Mouse (Mus musculus): ENCODE data around the gene BC049715.

BC049715 gene

DNA sequence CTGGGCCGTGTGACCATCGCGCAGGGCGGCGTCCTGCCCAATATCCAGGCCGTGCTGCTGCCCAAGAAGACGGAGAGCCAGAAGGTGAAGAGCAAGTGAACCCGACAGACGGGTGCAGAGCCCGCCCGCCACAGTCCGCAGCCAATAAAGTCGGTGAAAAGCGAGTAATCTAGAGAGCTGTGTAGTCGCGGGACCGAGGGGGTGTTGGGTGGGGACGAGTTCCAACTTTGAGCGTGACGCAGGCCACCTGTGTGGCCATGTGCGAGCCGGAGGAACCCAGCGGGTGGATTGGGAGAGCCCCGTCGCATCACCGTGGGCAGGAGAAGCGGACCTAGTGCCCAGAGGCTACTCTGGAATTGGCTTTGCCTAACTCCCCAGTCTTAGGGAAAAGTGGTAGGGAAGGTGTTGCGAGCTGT lies 18.8 kb upstream of the BC049715 start:
- DNase-seq (ENCODE audit: low read depth, low spot score): peak; percentile 64

DNA sequence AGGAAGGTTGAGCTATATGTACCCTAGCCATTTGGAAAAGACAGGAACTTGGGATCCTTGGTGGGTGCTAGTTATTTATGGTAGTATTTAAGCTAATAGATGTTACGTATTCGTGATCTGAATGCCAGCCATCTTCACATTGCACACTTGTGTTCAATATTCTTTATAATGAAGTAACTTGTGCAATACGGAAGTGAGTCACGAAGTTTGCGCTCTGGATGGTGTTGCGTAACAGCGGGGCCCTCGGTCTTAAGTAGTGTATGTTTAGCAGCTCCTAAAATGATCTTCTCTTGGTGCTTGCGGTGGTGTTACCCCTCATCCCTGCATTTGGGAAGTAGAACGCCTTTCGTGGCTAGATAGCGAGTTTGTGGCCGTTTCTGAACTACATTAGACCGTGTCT lies 18.3 kb upstream of the BC049715 start:
- peak; percentile 81 for DNase-seq (ENCODE audit: low read depth, low spot score)

DNA sequence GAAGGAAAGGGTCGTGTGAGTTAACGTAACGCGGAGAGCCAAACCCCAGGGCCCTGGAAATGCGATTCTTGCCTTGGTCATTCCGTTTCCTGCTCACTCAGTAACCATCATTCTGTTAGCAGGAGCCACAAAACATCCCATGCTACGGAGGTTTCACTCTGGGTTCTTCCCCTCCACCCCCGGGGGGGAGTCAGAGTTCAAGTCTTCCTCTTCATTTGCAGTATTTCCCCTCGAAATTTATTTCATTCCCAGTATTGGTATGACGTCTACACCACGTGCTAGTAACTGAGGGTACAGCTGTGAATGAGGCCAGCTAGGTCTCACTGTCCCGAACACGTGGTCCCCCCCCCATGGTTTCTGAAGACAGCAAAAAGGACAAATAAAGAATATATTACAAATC lies 17.8 kb upstream of the BC049715 start:
- peak; percentile 23 for DNase-seq (ENCODE audit: low read depth, low spot score)

DNA sequence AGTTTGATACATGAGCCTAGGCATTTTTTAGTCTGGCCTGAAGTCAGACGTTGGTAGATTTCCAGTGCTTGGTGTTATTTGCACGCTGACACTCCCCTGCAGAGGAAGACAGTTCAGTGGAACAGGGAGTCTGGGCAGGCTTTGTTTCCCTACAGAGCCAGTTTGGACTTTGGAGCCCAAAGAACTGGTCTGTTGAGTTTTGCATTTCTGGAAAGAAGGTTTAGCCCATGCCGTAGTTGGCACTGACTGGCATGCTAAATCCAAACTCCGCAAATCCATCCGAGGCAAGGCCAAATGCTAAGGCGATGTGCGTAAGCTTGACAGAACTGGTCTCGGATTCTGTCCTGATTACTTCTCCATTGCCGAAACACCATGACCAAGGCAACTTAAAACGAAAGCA lies 16.2 kb upstream of the BC049715 start:
- no peak for DNase-seq (ENCODE audit: low read depth, low spot score)

DNA sequence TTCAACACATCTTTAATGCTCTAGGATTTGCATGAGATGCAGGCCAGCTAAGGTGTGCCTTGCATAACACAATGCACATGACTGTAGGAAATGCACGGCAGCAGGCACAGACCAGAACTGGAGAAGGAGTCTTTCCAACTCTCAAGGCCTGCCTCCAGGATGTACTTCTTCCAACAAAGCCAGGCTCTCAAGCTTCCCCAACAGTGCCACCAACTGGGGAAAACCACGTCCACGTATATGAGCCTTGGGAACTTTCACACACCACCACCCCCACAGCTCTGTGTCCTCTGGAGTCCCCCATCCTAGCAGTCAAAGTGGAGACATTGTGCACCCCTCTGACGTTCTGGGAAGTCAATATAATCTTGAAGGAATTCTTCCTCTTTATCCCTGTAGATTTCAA lies 14.3 kb upstream of the BC049715 start:
- DNase-seq (ENCODE audit: low read depth, low spot score): no peak

DNA sequence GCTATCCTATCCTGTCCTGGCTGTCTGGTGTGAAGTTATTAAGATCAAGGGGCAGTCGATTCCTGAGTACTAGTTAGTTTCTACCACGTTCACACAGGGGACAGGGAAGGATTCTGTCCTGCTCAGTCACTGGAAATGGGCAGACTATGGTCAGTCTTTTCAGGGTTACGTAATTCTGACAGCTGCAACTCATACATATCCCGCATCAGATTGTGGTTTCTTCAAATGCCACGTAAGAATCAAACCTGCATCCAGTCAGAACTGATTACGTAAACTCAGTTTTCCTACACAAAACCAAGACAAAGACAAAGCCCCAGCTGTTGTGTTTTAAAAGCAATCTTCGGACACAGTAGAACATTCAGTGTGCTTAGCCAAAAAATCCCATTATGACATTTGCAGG lies 12.0 kb upstream of the BC049715 start:
- DNase-seq (ENCODE audit: low read depth, low spot score): no peak

DNA sequence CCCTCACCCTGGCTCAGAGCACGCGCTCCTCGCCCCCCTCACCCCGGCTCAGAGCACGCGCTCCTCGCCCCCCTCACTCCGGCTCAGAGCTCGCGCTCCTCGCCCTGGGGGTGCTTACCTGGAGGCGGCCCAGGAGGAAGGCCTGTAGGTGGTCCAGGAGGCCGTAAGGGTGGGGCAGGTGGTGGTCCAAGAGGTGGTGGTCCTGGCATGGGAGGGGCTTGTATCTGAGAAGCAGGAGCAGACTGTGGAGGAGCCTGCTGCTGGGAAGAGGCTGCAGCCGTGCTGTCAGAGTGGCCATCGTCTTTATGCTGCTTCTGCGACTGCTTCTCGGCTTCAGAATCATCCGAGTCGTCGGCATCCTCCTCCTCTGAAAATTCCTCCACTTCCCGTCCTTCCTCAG lies 10.6 kb upstream of the BC049715 start:
- no peak for DNase-seq (ENCODE audit: low read depth, low spot score)

DNA sequence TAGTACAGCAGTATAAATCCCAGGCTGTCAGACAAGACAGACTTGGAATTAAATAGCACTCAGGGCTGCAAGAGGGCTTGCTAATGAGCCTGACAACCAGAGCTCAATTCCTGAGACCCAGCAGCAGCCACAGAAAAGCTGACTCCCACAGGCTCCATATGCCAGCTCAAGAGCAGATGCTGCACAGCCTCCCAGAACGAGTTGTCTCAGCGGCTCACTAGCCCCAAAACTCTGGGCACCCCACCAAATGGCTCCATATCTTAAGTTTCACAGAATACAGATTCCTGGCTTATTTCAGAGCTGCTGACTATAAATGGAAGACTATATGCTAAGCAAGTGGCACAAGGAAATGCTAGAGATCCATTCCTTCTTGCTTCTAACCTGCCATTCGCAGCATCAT lies 9.9 kb upstream of the BC049715 start:
- DNase-seq (ENCODE audit: low read depth, low spot score): no peak

DNA sequence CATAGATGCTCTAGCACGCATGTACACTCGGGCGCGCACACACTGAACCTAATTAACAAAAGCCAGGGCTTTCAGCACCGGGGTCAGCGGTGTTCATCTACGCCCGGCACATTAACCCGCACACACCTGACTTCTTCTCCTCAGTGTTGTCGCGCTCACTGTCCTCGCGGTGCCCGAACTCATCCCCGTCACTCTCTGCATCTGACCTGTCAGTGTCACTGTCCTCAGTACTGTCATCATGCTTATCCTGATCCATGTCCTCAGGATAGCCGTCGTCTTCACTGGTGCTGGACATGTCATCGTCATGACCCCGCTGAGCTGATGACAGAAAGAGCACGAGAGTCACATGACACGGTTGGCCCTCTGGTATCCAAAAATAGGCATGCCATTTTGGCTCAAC lies 7.0 kb upstream of the BC049715 start:
- DNase-seq (ENCODE audit: low read depth, low spot score): no peak

DNA sequence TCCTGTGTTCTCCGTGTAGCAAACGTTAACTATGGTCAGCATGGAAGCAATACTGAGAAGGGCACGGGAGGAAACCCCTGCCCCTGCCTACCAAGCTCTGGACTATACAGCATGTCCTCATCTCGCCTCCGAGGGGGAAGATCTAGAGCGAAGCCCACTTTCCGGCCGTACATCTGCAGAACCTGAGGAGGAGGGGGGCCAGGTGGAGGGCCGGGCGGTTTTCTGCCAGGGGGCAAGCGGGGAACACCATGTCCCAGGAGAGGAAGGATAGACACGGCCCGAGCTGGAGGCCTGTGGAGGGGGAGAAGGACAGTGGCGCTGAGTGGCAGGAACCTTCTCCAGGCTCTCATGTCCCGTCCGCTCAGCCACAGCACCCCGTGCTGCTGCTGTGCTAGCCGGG lies 6.3 kb upstream of the BC049715 start:
- DNase-seq (ENCODE audit: low read depth, low spot score): no peak

DNA sequence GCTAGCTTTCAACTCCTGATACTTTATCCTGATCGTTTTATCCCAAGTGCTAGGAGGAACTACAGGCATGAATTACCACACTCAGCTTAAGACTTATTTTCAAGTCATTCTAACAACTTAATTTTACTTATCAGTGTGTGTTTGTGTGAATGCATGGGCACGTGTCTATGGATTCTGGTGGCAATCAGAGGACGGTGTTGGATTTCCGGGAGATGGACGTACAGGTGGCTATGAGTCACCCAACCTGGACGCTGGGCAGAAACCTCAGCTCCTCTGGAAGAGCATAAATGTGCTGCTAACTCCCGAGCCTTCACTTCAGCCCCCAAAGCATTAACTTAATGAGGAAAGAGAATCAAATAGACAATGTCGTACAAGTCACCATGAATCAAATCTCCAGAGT lies 2.4 kb upstream of the BC049715 start:
- DNase-seq (ENCODE audit: low read depth, low spot score): no peak

DNA sequence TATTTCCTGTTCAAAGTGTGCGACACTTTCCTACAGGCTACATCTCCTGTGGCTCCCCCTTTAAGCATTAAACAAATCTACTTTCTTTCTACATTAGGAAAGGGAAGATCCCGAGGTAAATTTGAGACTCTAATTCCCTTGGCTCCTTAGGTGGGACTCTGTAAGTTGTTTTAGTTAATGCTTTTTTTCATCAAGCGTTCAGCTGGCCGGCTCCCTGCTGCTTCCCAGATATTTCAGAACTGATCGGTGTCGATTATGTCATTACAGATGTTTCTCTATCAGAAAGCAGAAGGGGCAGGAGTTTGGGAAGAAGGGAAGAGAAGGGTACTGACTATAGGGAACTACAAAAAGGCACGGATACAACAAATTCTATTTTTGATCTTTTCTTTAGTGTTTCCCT lies 310 bp upstream of the BC049715 start:
- DNase-seq (ENCODE audit: low read depth, low spot score): no peak

DNA sequence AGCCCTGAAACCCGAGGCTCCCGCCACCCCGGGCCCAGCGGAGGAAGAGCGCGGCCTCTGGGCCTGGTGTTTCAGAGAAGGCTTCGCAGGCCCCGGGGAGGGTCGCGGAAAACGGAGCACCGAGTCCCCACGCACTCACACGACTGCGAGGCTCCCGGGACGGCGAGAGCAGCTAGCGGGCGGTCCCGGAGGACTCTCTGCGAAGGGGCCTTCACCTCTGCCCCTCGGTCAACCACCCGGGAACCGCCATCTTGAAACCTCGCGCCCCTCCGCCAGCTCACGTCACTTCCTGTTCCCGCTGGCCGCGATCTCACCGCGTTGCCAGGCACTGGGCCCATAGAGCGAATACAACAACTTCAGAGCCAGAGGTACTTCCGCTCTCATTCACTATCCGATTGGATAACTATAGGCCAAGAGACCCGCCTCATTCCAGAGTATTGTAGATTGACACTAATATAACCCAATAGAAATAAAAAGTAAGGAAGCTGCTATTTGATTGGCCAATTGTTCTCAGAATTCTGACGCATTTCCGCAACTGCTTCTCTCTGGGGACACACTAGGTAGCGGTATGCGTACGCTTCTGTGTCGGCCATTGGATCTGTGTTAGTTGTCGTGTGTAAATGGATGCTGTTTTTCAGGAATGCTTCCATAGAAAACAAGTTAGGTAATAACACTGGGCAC lies 595 bp downstream of the BC049715 start, which contains the start of gene Wbp11:
TSS of gene Wbp11 (minus strand) at position 353 of the 681 bp plus-strand sequence.
- peak; percentile 97 for DNase-seq (ENCODE audit: low read depth, low spot score)

DNA sequence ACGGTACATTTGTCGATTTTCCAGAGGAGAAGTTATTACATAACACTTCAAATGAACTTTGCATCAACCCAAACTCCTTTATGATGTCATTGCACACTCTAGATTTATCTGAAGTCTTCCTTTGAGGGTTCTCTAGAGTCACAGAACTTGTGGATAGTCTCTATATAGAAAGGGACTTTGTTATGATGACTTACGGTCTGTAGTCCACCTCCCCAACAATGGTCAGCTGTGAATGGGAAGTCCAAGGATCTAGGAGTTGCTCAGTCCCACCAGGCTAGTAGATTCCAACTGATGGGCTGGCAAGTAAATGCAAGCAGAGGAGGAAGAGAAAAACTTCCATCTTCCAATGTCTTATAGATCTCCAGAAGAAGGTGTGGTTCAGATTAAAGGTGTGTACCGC lies 1.3 kb downstream of the BC049715 start:
- DNase-seq (ENCODE audit: low read depth, low spot score): no peak

DNA sequence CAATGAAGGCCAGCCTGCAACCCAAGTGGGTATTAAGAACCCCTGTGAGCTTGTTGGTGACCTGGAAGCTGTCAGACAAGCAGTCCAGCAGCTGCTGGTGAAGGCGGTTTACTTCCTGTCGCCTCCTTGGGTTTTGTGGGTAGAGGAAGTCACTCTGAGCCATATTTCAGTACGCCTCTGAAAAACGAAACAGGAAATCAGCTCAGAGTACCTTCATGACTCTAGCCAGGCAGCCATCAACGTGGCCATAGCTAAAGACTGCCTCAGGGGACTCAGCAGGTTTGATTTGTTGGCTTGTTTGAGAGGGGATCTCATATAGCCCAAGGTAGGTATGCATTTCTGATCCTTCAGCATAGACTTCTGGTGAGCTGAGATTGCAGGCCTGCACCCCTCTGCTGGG lies 4.3 kb downstream of the BC049715 start:
- DNase-seq (ENCODE audit: low read depth, low spot score): peak; percentile 62

DNA sequence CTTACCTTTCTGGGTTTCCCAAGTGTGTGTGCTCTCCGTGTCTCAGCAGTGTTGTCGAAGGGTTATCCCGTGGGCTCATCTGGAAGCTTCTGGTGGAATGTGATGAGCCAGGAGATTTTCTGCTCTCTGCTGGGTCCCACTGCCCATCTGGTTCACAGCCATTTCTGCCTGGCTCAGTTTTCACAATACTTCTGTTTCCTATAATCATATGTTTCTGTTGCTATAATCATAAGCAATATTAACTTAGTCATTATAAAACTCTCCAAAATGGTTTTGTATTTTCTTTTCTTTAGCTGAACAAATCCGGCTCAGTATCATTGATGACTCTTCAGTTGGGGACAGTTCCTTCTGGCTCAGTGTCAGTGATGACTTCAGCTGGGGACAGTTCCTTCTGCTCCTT lies 7.9 kb downstream of the BC049715 start, which contains the start of gene Smco3:
TSS of gene Smco3 (minus strand) at position 101 of the 400 bp plus-strand sequence.
- DNase-seq (ENCODE audit: low read depth, low spot score): no peak

DNA sequence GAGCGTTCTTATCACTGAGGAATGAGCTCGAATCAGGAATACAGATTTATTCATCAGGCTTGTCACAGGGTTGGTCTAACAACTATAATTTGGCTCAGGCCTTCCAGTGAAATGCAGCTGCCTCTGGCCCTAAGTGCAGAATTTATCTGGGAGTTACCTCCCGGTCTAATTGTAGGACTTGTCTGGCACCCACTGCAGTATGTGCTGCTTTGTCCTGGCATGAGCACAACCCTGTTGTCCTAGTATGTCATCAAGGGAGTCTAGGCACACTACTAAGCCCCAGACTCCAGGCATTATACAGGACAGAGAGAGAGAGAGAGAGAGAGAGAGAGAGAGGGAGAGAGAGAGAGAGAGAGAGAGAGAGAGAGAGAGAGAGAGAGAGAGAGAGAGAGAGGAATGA lies 9.9 kb downstream of the BC049715 start:
- DNase-seq (ENCODE audit: low read depth, low spot score): no peak

DNA sequence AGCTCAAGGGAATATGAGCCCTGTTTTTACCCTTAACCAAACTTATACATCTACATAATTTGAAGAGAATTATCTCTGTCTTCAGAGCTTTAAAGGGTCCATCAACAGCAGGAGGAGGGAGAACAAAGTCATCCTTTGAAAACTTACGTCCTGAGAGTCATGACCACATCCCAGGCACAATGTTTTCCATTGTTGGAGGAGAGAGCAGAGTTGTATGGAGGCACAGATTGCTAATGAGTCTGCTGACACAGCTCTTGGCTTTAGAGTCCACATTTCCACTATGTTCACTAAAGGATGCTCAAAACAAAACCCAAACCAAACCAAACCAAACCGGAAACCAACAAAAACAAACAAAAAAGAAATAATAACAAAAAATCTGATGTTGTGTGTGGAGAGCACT lies 17.5 kb downstream of the BC049715 start:
- DNase-seq (ENCODE audit: low read depth, low spot score): no peak

DNA sequence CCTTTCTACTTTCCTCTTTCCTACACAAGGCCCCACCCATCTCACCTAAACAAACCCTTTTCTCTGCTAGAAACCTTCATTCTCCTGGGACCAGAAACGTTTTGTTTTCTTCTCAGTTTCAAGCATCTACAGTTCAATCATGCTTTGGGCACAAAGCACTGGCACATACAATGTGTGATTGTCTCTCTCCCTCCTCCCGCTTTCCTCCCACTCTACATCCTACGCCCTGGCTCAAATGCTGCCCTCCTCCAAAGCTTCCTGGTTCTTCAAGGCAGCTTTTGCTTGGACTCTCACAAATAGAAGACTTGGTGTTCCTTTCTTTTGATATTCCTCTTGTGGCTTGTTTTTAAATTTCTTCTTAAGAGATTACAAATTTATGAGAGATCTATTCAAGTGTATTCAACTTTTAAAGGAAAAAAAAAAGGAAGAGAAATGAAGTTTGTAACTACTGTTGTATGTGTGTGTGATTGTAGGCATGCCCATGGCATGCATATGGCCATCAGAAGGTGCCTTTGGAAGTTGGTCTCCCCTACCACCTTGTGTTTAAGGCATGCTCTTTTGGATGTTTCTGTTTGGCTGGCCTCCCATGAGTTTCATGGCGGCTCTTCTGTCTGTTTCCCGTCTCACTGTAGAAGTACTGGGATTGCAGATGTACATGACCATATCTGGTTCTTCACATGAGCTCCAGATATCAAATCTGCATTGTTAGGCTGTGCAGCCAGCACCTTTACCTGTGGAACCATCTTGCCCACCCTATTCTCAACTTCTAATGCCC lies 18.5 kb downstream of the BC049715 start:
- DNase-seq (ENCODE audit: low read depth, low spot score): no peak

DNA sequence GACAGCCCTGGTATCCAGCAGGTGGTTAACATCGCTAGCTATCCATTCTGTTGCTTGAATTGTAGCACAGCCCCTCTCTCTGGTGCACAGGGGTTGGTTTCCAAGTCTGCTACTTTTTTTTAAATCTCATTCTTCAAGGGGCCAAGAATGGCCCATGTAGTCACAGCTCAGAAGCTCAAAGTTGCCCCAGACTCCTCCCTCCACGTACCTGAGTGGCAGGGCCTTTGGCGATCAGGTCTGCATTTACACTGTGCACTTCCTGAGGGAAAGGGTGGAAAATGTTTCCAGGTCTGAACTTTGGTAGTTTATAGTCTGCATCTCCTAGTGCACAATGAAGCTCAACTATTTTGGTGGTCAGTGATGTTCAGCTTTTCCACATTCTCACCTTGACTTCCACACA lies 19.8 kb downstream of the BC049715 start:
- DNase-seq (ENCODE audit: low read depth, low spot score): no peak

DNA sequence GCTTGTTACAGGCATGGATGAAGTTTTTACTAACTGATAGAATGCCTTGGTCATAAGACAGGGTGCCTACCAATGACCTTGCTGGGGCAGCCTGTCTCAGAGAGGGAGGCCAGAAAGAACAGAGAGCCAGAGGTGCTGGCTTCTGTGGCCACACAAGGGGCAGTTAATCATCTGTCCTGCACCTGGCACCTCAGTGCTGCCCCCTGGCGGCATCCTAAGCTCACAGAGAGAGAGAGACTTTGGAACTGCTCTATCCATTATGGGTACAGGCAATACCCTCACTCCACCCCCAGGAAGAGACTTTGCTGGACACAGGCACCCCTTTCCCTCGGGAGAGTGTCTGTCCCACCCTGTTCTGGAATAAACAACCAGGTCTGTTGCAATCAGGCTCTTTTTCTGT lies 20.4 kb downstream of the BC049715 start:
- peak; percentile 78 for DNase-seq (ENCODE audit: low read depth, low spot score)

DNA sequence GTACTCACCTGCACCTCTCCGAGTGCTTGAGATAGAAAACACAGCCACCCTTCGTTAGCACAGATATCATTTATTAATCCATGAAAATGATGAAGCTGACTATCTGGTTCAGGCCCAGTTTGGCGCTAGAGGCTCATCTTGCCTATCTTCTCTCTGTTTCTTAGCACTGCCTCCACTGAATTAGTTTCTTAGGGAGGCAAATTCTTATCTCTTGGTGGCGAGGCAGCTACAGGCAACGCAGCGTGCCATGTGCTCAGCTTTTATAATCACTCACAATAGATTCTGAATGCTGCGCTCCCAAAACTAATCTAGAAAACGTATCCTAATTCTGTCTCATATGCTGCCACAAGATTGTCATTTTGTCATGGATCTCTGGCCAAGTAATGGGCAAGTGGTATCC lies 21.0 kb downstream of the BC049715 start:
- no peak for DNase-seq (ENCODE audit: low read depth, low spot score)

DNA sequence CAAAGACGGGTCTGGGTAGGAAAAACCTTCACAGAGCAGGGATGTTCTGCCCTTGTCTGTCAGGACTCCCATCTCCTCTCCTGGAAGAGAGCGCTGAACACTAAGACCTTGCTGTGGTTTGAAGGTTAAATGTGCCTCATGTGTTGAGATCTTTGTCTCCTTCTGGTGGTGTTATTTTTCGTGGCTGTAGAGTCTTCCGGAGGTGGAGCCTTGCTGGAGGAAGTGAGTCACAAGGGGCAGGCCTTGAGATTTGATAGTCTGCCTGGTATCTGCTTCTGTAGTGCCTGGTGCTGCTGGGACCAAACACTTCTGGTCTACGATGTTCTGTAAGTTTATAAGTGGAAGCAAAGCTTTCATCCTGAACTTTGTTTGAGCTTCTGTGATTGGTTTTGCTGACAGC lies 21.5 kb downstream of the BC049715 start:
- no peak for DNase-seq (ENCODE audit: low read depth, low spot score)
